Mouse (Mus musculus) cerebellum, adult 11 months (tissue): Measurements from ENCODE around the gene Fam169b.

ENCODE experiments used
- DNase-seq: peaks from one replicate; pipeline ENCODE4 v3.0.0; 2022

Fam169b gene

GRCm38 (mm10) chr7:68273515-68273914 lies at the start of gene Fam169b:
Fam169b (plus strand) TSS chr7:68273839.
- no peak for DNase-seq

DNA sequence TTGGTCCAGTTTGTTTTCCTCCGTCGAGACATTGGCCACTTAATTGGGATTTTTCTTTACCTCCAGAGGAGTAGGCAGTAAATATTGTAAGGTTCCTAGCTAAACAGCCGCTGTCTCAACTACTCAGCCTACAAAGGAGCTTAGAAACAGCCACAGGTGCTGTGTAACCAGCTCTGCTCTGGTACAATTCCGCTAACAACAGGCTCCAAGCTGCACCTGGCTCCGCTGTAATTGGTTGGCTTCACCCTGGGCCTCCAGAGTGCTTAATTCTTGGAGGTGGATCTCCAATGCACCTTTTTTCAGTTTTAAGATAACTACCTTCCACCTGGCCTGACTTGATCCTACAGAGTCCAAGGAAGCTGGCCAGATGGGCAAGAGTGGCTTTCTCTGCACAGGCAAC lies 49.6 kb upstream of the Fam169b start:
- DNase-seq, result no peak

DNA sequence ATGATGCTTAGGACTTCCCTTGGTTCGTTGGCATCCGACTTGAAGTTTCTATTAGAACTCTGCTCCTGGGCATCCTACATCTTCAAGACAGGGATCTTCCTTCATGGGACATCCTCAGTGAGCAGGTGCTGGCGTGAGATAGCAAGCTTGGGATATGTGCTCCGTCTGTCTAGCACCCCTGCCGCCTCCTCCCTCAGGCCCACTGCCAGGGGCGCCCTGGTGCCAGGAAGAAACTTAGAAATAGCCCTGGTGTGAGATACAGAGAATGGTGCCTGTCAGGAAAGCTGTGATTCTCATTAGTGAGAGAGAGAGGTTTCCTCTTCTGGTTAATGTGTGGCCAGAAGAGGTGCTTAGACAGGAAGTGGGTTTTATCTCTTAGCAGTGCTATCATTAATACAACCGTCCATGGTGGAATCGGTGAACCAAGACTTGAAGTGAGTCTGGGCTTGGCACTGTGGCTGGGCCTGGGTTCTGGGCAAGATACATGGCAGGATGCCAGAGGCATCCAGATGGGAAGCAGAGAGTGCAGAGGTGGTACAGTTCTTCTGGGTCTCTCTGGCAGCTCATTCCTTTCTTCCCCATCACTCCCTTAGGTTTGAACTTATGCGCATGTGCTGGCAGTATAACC lies 48.1 kb upstream of the Fam169b start:
- no peak for DNase-seq

DNA sequence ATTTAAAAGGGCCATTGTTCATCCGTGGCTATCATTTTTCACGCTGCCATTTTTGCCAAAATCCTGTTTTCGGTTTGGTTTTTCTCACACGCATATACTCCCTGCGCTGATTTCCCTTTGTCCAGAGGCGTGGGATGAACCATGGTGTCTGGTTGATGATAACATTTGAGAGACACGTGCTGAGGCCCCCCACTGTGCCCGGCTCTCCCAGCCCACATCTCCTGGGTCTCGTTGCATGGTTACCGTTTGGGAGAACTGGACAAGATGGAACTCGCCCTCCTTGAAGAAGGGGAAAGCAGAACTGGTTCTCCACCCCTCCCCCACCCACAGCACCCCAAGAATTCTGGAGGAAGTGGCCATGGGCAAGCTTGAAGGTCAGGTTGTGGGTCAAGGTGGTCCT lies 46.6 kb upstream of the Fam169b start:
- DNase-seq, result no peak

DNA sequence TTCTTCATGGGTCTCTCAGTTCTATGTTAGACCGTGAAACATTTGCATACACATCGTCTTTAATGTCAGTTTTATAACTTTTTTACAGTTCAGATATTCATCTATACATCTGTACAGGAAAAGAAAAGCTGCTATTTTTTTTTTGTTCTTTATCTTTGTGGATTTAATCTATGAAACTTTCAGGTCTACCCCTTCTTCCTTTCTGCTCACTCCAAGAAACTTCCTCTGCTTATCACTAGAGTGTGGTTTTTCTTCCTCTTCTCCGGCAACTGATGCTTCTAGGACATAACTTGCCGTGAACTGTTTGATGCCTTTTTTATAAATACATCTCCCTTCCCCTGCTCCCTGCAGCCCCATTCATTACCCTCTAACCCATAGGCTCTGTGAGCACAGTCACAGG lies 46.0 kb upstream of the Fam169b start:
- DNase-seq, result no peak

- DNase-seq, result no peak
These were observed 45.1 kb upstream of the Fam169b start for GRCm38 (mm10) chr7:68228491-68228890.

- DNase-seq, result no peak
These were observed 42.8 kb upstream of the Fam169b start for GRCm38 (mm10) chr7:68230831-68231230.

- no peak for DNase-seq
These were observed 41.1 kb upstream of the Fam169b start for GRCm38 (mm10) chr7:68232521-68232920.

DNA sequence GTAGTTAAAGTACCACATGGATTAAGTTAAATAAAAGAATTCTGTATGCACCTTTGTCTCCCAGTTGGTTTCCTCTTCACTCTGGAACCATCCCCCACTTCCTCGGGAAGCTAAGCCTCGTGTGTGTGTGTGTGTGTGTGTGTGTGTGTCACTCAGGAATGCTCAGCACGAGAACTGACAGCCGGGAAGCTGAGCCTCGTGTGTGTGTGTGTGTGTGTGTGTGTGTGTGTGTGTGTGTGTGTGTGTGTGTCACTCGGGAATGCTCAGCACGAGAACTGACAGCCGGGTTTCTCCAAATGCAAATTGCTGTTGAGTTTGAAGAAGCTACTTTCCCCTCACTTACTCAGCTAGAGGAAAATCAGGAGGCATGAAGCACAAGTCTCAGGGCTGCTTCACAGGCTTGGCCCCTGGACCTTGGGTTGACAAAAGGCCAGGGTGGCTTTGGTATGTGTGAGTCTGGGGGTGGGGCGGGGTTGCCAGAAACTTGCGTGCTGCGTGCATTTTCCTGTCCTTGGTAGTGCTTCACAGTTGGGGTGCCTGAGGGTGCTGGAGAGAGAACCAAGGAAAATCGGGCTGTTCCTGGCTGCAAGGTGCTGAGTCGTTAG lies 39.9 kb upstream of the Fam169b start:
- DNase-seq, result no peak

- no peak for DNase-seq
These were observed 36.8 kb upstream of the Fam169b start for GRCm38 (mm10) chr7:68236817-68237216.

- no peak for DNase-seq
These were observed 34.3 kb upstream of the Fam169b start for GRCm38 (mm10) chr7:68239220-68239827.

DNA sequence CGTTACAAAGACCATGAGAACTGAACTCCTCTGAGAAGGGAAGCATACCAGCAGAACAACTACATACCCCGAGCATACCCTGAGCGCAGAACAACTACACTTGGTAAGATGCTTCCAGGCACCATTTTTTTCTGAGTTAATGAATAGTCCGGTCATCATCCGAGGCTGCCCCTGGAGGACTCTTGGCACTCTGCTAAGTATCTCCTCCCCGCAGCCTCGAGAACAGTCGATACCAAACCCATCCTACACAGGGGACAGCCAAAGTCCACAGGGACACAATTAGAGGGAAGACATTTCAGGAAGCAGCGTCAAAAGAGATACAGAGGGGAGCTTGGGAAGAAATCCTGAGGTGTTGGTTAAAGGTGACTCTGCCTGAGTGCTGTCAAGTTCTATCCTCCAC lies 32.4 kb upstream of the Fam169b start:
- DNase-seq, result no peak

DNA sequence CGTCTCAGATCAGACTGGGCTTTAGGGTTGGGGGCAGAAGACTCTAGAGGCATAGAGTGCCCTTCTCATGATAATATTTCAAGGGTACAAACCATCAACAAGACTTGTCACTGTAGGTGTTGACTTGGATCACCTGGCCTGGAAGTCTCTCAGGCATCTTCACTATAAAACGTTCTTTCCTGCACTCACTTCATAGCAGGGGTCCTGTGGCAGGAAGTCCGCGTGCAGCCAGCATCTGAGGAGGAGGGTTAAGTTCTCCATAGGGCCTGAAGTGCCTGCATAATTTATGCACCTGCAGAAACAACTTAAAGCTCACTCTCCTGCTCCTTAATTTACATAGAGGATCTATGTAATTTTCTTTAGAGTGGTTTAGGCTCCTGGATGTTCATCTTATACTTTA lies 28.0 kb upstream of the Fam169b start:
- DNase-seq, result no peak

DNA sequence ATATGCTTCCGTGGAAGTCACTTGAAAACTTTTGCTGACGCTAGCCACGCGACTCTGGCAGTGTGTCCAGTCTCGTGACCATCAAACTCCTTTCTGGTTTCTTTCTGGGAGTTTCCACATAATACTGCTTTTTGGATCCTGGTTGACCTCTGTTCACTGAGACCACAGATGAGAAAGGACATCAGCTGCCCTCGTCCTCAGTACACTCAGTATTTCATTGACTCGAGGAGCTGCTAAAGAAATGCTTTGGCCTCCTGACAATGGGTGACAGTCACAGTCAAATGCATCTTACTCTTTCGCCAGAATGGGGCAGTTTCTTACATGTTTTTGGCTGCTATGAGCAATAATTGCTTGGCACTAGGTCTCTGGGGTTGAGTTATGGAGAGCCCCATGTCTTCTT lies 27.4 kb upstream of the Fam169b start:
- DNase-seq, result no peak

GRCm38 (mm10) chr7:68250411-68250810 lies 23.2 kb upstream of the Fam169b start:
- DNase-seq, result no peak

- no peak for DNase-seq
These were observed 22.7 kb upstream of the Fam169b start for GRCm38 (mm10) chr7:68250902-68251301.

DNA sequence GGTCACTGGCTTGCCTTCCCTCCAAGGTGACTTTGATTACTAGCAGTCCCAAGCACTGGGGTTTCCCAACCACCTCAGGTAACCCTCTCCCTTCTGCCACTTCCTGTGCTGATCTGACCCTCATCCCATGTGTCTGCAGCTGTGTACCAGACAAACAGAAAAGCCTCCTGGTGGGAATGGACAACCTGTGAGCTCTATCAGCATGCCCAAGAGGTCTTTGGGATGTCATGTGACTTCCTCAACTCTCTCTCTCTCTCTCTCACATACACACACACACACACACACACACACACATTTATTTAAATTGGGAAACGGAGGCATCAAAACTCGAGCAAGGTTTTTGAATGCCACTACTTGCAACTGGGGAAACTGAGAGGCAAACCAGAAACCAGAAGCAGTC lies 15.9 kb upstream of the Fam169b start:
- DNase-seq, result no peak

DNA sequence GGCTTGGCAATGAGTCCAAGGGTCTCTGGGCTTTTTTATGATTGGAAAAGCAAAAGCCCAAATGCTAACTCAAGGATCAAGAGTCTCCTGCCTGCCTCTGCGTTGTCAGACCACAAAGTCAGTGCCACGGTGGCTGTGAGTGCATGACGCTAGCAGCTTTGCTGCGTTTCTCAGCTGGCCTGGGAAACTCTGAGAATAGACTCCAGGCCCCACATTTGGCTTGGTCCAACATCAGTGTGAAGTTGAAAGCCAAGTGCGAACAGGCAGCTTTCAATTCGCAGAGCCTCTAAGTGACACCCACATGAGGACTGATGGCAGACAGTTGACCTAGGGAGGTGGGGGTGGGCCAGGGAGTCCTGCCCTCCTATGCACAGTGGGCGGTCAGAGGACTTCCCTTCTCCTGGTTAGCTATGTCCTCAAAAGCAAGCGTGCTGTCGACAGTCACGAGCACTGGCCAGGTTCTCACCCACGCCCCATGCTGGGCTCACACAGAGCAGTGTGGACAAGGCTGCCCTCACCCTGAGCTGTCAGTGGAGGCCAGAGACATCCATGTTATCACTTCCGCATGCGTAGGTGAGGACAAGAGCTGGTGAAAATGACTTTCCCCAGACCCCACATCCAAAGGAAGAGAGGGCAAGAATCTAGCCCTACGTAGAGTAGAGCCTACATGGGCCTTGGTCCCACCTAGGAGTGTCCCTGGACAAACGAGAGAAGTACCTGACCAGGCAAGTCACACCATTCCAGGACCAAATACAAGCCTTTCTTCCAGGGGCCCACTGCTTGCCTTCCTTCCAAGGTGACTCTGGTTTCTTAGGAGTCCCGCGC lies 15.1 kb upstream of the Fam169b start:
- DNase-seq, result no peak

DNA sequence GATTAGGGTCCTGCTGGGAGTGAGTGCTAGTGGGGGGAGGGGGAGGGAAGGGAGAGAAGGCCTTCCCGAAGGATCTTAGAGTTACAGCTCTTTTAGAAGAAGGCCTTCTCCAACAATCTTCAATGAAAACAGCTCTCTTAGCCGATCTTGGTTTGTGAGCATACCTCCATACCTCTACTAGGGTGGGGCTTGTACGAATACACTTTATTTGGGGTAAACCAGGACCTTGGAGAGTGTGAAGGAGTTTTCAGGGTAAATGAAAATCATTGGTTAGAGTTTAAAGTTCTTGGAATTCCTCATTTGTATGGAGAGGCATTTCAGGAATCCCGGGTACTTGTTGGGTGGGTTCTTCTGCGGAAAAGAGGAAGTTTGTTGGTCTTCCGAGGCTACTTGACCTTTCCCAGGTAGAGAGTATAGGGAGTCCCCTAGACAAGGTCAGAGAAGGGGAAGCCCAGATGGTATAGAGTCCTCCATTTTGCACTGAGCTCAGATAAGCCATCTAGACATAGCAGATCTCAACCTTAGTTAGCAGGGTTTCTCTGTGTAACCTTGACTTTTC lies 14.0 kb upstream of the Fam169b start:
- DNase-seq, result no peak

DNA sequence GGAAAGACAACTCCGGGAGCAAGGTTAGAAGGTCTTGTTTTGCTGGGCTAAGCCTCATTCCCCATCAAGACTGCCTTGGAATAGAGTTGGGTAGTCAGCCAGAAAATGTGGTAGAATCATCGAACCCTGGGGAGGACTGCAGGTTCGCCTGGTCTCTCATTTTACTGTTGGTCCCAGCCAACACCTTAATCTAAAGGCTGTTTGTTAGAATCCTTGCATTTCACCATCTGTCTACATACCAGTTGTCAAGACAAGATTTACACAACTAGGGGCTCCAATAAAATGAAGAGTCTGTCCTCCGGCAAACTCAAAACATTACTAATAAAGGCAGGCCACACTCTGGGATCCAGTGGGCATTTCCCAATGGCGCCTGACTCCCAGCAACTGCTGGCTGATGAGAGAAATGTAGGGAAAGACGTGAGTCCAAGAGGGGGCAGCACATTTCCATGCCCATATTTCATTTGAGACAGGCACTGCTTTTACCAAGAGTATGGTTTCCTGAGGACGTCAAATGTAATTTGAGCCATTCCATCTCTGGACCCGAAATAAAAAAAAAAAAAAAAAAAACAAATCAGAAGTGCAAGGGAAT lies 10.9 kb upstream of the Fam169b start:
- DNase-seq, result no peak

DNA sequence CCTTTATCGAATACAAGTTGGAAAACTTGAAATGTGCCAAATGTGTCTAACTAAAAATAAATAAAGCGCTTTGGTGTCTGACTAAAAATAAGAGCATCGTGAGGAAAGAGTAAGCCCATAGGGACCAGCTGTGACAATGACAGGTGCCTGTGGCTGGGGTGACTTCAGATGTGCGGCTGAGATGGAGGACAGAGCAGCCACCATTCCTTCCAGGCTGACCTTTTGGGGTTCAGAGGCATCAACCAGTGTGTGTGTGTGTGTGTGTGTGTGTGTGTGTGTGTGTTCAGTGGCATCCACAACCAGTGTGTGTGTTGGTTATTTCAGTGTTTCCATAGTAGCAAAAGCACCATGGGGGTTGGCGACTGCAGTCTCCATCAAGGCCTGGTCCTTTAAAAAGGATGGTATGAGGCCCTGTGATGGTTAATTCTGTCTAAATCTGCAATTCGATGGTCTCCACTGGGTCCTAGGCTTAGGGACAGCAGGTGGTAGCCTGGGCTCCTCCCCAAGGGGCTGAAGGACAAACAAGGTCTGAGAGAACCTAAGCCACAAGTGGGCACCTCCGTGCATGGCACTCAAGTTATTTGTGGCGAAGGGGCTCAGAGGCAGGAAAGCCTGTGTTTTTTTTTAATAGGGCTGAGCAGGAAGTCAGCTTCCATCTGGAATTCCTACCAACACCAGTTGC lies 10.2 kb upstream of the Fam169b start:
- DNase-seq, result no peak

DNA sequence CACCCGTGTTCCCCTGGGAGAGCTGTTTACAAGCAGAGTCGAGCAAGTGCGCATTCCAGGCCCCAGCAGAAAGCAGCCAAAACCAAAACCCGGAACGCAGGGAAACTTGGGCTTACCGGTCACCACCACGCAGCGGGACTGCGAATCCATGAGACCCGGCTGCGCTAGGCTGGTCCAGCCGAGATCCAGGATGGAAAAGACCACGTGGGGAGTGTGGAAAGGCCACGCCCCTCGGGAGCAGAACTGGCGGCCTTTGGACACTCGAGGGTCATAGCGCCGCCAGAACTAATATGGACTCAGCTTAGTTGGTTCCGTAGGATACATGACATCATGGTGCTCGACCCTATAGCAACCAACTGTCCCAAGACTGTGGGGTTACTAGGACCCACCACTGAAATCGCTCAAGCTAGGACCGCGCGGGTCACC lies 9.6 kb upstream of the Fam169b start, which contains the start of gene Pgpep1l:
Gene Pgpep1l, minus strand, starts transcription at position 206 of the 426 bp plus-strand sequence.
- DNase-seq, result no peak
